Mouse (Mus musculus) MEL (cell line): Measurements from ENCODE around the gene Tbc1d14. TPM values are rescaled to one million over a fixed set of nuclear protein-coding genes. Genes with fewer than 3 reads are reported as not detected.

Source experiments
- DNase-seq: peaks from one replicate; pipeline ENCODE4 v3.0.0; 2011; ENCODE audit warnings: low read depth, low spot score
- H3K27ac ChIP-seq: 2 replicates; pipeline ENCODE4 v1.5.1; 2012; ENCODE audit warnings: low read depth, mild to moderate bottlenecking, control low read depth, low read length, moderate library complexity; ENCODE audit not compliant: control insufficient read depth
- H3K27me3 ChIP-seq, 2 experiments: fragments of 150-350 bp in 1 of 2; sonication (generic) in 1 of 2; 2 replicates each; pipeline ENCODE4 v1.6.1; 2012; ENCODE audit warnings: low read length in 2 of 2, mild to moderate bottlenecking in 2 of 2, improper control_type of control experiment in 1 of 2, moderate library complexity in 1 of 2; ENCODE audit not compliant: insufficient read depth in 2 of 2, control insufficient read depth in 1 of 2
- H3K36me3 ChIP-seq, 2 experiments: 2 replicates each; pipeline ENCODE4 v1.6.1; 2012 to 2014; ENCODE audit warnings: low read length in 2 of 2, improper control_type of control experiment in 1 of 2, inconsistent platforms in 1 of 2, mild to moderate bottlenecking in 1 of 2; ENCODE audit not compliant: insufficient read depth in 2 of 2, control insufficient read depth in 1 of 2
- H3K4me1 ChIP-seq, 2 experiments: fragments of 150-350 bp in 1 of 2; sonication (generic) in 1 of 2; 2 replicates each; pipeline ENCODE4 v1.6.1; 2012; ENCODE audit warnings: low read length in 2 of 2, improper control_type of control experiment in 1 of 2, mild to moderate bottlenecking in 1 of 2; ENCODE audit not compliant: insufficient read depth in 2 of 2, control insufficient read depth in 1 of 2
- H3K4me3 ChIP-seq, 2 experiments: fragments of 150-350 bp in 1 of 2; sonication (generic) in 1 of 2; 2 replicates each; pipeline ENCODE4 v1.5.1; 2012; ENCODE audit warnings: low read depth in 2 of 2, low read length in 2 of 2, mild to moderate bottlenecking in 2 of 2, moderate library complexity in 2 of 2, control low read depth in 1 of 2, improper control_type of control experiment in 1 of 2; ENCODE audit not compliant: control insufficient read depth in 1 of 2, insufficient read depth in 1 of 2
- H3K79me2 ChIP-seq: 2 replicates; pipeline ENCODE4 v1.6.1; 2012; ENCODE audit warnings: mild to moderate bottlenecking, low read length, moderate library complexity; ENCODE audit not compliant: control insufficient read depth, poor library complexity, insufficient read depth
- H3K9ac ChIP-seq: 2 replicates; pipeline ENCODE4 v1.6.1; 2012; ENCODE audit warnings: low read depth, mild to moderate bottlenecking, control low read depth, low read length, moderate library complexity; ENCODE audit not compliant: control insufficient read depth, poor library complexity, severe bottlenecking
- H3K9me3 ChIP-seq: fragments of 150-350 bp; sonication (generic); replicated peaks from 2 replicates; pipeline ENCODE4 v1.6.1; 2012; ENCODE audit warnings: mild to moderate bottlenecking, low read length, improper control_type of control experiment, moderate library complexity; ENCODE audit not compliant: insufficient read depth
- CHD1 ChIP-seq: IDR thresholded peaks from 2 replicates; pipeline ENCODE4 v1.6.1; 2012; ENCODE audit warnings: low read depth, mild to moderate bottlenecking, inconsistent platforms, low read length, improper control_type of control experiment
- CHD2 ChIP-seq: IDR thresholded peaks from 2 replicates; pipeline ENCODE4 v1.6.1; 2011; ENCODE audit warnings: low read length, improper control_type of control experiment
- EP300 ChIP-seq, 2 experiments: IDR thresholded peaks; 2 replicates each; pipeline ENCODE4 v1.6.1; 2011; ENCODE audit warnings: improper control_type of control experiment in 2 of 2, low read length in 2 of 2, low read depth in 1 of 2, mild to moderate bottlenecking in 1 of 2
- GABPA ChIP-seq: IDR thresholded peaks from 2 replicates; pipeline ENCODE4 v1.6.1; 2012; ENCODE audit warnings: low read depth, mild to moderate bottlenecking, inconsistent platforms, low read length, improper control_type of control experiment, moderate library complexity
- GATA1 ChIP-seq: IDR thresholded peaks from 2 replicates; pipeline ENCODE4 v1.6.1; 2011; ENCODE audit warnings: low read depth, low read length, improper control_type of control experiment
- KAT2A ChIP-seq: conservative IDR thresholded peaks from 2 replicates; pipeline ENCODE4 v1.6.1; 2012; ENCODE audit warnings: low read depth, low read length, improper control_type of control experiment, inconsistent platforms
- MAFK ChIP-seq: IDR thresholded peaks from 2 replicates; pipeline ENCODE4 v1.6.1; 2011; ENCODE audit warnings: low read depth, mild to moderate bottlenecking, low read length, improper control_type of control experiment, borderline replicate concordance
- MAZ ChIP-seq: IDR thresholded peaks from 2 replicates; pipeline ENCODE4 v1.6.1; 2012; ENCODE audit warnings: low read depth, mild to moderate bottlenecking, inconsistent platforms, low read length, improper control_type of control experiment
- MEF2A ChIP-seq: IDR thresholded peaks from 2 replicates; pipeline ENCODE4 v1.6.1; 2014; ENCODE audit warnings: low read depth, mild to moderate bottlenecking, inconsistent platforms, low read length, improper control_type of control experiment; ENCODE audit not compliant: poor library complexity, insufficient replicate concordance, severe bottlenecking; ENCODE audit errors: extremely low read depth
- MXI1 ChIP-seq: IDR thresholded peaks from 2 replicates; pipeline ENCODE4 v1.6.1; 2011; ENCODE audit warnings: mild to moderate bottlenecking, low read depth, low read length, improper control_type of control experiment
- MYC ChIP-seq: IDR thresholded peaks from 2 replicates; pipeline ENCODE4 v1.6.1; 2011; ENCODE audit warnings: low read depth, mild to moderate bottlenecking, low read length, improper control_type of control experiment, moderate library complexity
- NRF1 ChIP-seq: IDR thresholded peaks from 2 replicates; pipeline ENCODE4 v1.6.1; 2014; ENCODE audit warnings: low read depth, mild to moderate bottlenecking, inconsistent platforms, low read length, improper control_type of control experiment, moderate library complexity; ENCODE audit not compliant: poor library complexity, insufficient read depth, severe bottlenecking
- POLR2A ChIP-seq, 2 experiments: IDR thresholded peaks; 2 replicates each; pipeline ENCODE4 v1.6.1; 2011 to 2012; ENCODE audit warnings: low read length in 2 of 2, mild to moderate bottlenecking in 2 of 2, control low read depth in 1 of 2, improper control_type of control experiment in 1 of 2, low read depth in 1 of 2, moderate library complexity in 1 of 2; ENCODE audit not compliant: control insufficient read depth in 1 of 2, insufficient read depth in 1 of 2, poor library complexity in 1 of 2
- POLR2AphosphoS2 ChIP-seq: IDR thresholded peaks from 2 replicates; pipeline ENCODE4 v1.6.1; 2011; ENCODE audit warnings: low read length, improper control_type of control experiment
- POLR2AphosphoS5 ChIP-seq: IDR thresholded peaks from 2 replicates; pipeline ENCODE4 v1.6.1; 2012; ENCODE audit warnings: low read depth, borderline replicate concordance, mild to moderate bottlenecking, inconsistent platforms, low read length, moderate library complexity, mixed read lengths
- RAD21 ChIP-seq: IDR thresholded peaks from 2 replicates; pipeline ENCODE4 v1.6.1; 2011; ENCODE audit warnings: mild to moderate bottlenecking, low read depth, low read length, improper control_type of control experiment
- RCOR1 ChIP-seq: IDR thresholded peaks from 2 replicates; pipeline ENCODE4 v1.6.1; 2012; ENCODE audit warnings: low read depth, mild to moderate bottlenecking, inconsistent platforms, low read length, improper control_type of control experiment
- SIN3A ChIP-seq: IDR thresholded peaks from 2 replicates; pipeline ENCODE4 v1.6.1; 2012; ENCODE audit warnings: low read length, improper control_type of control experiment, inconsistent platforms
- TBP ChIP-seq: IDR thresholded peaks from 2 replicates; pipeline ENCODE4 v1.8.0; 2011; ENCODE audit warnings: low read depth, low read length, improper control_type of control experiment
- TCF12 ChIP-seq: IDR thresholded peaks from 2 replicates; pipeline ENCODE4 v1.6.1; 2014; ENCODE audit warnings: low read depth, mild to moderate bottlenecking, inconsistent platforms, low read length, improper control_type of control experiment, moderate library complexity
- USF1 ChIP-seq: IDR thresholded peaks from 2 replicates; pipeline ENCODE4 v1.6.1; 2014; ENCODE audit warnings: low read depth, mild to moderate bottlenecking, inconsistent platforms, low read length, improper control_type of control experiment, moderate library complexity
- USF2 ChIP-seq, 2 experiments: IDR thresholded peaks; 2 replicates each; pipeline ENCODE4 v1.6.1; 2011 to 2012; ENCODE audit warnings: improper control_type of control experiment in 2 of 2, low read length in 2 of 2, borderline replicate concordance in 1 of 2, inconsistent platforms in 1 of 2, low read depth in 1 of 2, mild to moderate bottlenecking in 1 of 2; ENCODE audit not compliant: insufficient read depth in 1 of 2
- ZC3H11A ChIP-seq: IDR thresholded peaks from 2 replicates; pipeline ENCODE4 v1.6.1; 2012; ENCODE audit warnings: low read depth, mild to moderate bottlenecking, inconsistent platforms, low read length, improper control_type of control experiment
- ZKSCAN1 ChIP-seq: IDR thresholded peaks from 2 replicates; pipeline ENCODE4 v1.6.1; 2012; ENCODE audit warnings: low read depth, mild to moderate bottlenecking, inconsistent platforms, low read length, improper control_type of control experiment, moderate library complexity
- ZMIZ1 ChIP-seq: IDR thresholded peaks from 2 replicates; pipeline ENCODE4 v1.6.1; 2012; ENCODE audit warnings: low read depth, mild to moderate bottlenecking, inconsistent platforms, low read length, improper control_type of control experiment, moderate library complexity
- ZNF384 ChIP-seq: IDR thresholded peaks from 2 replicates; pipeline ENCODE4 v1.6.1; 2012; ENCODE audit warnings: low read depth, mild to moderate bottlenecking, inconsistent platforms, low read length, improper control_type of control experiment
- polyA plus RNA-seq, 2 experiments: library from polyadenylated mRNA; stranded (reverse) in 1 of 2; unstranded in 1 of 2; fragments of >175 nt in 1 of 2; fragments of >200 nt in 1 of 2; gene quantifications; 2 replicates each; pipeline versions ENCODE4 v1.2.1 to v1.2.4; 2012; ENCODE audit warnings: low replicate concordance in 2 of 2, low read depth in 1 of 2; ENCODE audit not compliant: insufficient read length in 2 of 2, insufficient read depth in 1 of 2, missing spikeins in 1 of 2
- total RNA-seq: library from RNA; depleted of rRNA; stranded (reverse); fragments of 300-350 nt; gene quantifications from 2 replicates; pipeline ENCODE4 v1.2.3, GENCODE M21; 2012

Tbc1d14 gene
- total and polyA plus RNA-seq, 3 experiments = 7.3 to 35.6 TPM; not detected in 1

GRCm38 (mm10) chr5:36556289-36556688, 36.8 kb downstream of the Tbc1d14 start:
- DNase-seq = no peak
- no peak for TF ChIP-seq SIN3A
- TF ChIP-seq USF1 = no peak
- TF ChIP-seq TBP = no peak
- no peak for TF ChIP-seq USF2 (IDR thresholded peaks at IDR 0.05; ENCODE audit: borderline replicate concordance in 1 of 2, insufficient read depth in 1 of 2, low read depth in 1 of 2, low read length in 2 of 2)
- no peak for TF ChIP-seq EP300 (IDR thresholded peaks at IDR 0.05; ENCODE audit: low read depth in 1 of 2, low read length in 2 of 2)
- no peak for TF ChIP-seq TCF12
- TF ChIP-seq ZC3H11A = no peak
- no peak for TF ChIP-seq ZNF384
- no peak for TF ChIP-seq GATA1
- no peak for TF ChIP-seq GABPA
- TF ChIP-seq MEF2A = no peak
- TF ChIP-seq RAD21 = no peak
- no peak for TF ChIP-seq KAT2A
- TF ChIP-seq CHD1 = no peak
- no peak for TF ChIP-seq CHD2
- Histone ChIP-seq H3K9ac (no peak overlapping the region), H3K9me3 (no peaks in the 10 kb centered on the region), H3K27me3 (no peaks in the 10 kb centered on the region), H3K4me1 (no peaks in the 10 kb centered on the region), H3K79me2 (no peaks in the 10 kb centered on the region), H3K4me3 (no peak overlapping the region), H3K27ac (no peak overlapping the region), H3K36me3 (no peaks in the 10 kb centered on the region)

- Histone ChIP-seq H3K9me3 (no peaks in the 10 kb centered on the region), H3K9ac (no peak overlapping the region), H3K27me3 (no peaks in the 10 kb centered on the region), H3K79me2 (no peaks in the 10 kb centered on the region), H3K4me3 (no peak overlapping the region), H3K4me1 (peaks cover 0 to 6% of the 10 kb centered on the region in 2 experiments; a peak in 2 of 4 replicates), H3K36me3 (no peaks in the 10 kb centered on the region), H3K27ac (no peak overlapping the region)
- DNase-seq = no peak
- no peak for TF ChIP-seq MXI1
- TF ChIP-seq TBP = no peak
- no peak for TF ChIP-seq MYC
- TF ChIP-seq EP300 (IDR thresholded peaks at IDR 0.05; ENCODE audit: low read depth in 1 of 2, low read length in 2 of 2) = no peak
- TF ChIP-seq POLR2AphosphoS2 = no peak
- TF ChIP-seq MEF2A = no peak
- no peak for TF ChIP-seq CHD2
- no peak for TF ChIP-seq POLR2A (IDR thresholded peaks at IDR 0.05; ENCODE audit: control insufficient read depth in 1 of 2, insufficient read depth in 1 of 2, low read depth in 1 of 2, low read length in 2 of 2, poor library complexity in 1 of 2)
- no peak for TF ChIP-seq RAD21
- no peak for TF ChIP-seq ZKSCAN1
- no peak for TF ChIP-seq MAFK
- TF ChIP-seq MAZ = no peak
- TF ChIP-seq POLR2AphosphoS5 = no peak
- TF ChIP-seq RCOR1 = no peak
- TF ChIP-seq ZC3H11A = no peak
- TF ChIP-seq SIN3A = no peak
- no peak for TF ChIP-seq ZMIZ1
- TF ChIP-seq ZNF384 = no peak
- TF ChIP-seq NRF1 = no peak
Measured at GRCm38 (mm10) chr5:36554496-36554895, 38.6 kb downstream of the Tbc1d14 start.
